Mouse (Mus musculus) spleen, adult 18-20 months (tissue): Measurements from ENCODE around the gene Pate1.

Experiments
- DNase-seq, 2 experiments: peaks; one replicate each; pipeline ENCODE4 v3.0.0; 2022; ENCODE audit warnings: mixed read lengths in 2 of 2

Gene Pate1

GRCm38 (mm10) chr9:35687013-35687412, at the start of gene Pate1:
Gene Pate1, minus strand, starts transcription at chr9:35687390.
- no peak for DNase-seq

- no peak for DNase-seq
These were observed 20.1 kb upstream of the Pate1 start for GRCm38 (mm10) chr9:35707265-35707664.

GRCm38 (mm10) chr9:35691924-35692323, 4.7 kb upstream of the Pate1 start:
- DNase-seq = no peak

- DNase-seq = no peak
These were observed 13.6 kb downstream of the Pate1 start for GRCm38 (mm10) chr9:35673557-35673956.

GRCm38 (mm10) chr9:35648102-35648501, 39.1 kb downstream of the Pate1 start, which contains the start of gene Pate3:
Gene Pate3, minus strand, starts transcription at chr9:35648202.
- DNase-seq = no peak
